Mouse (Mus musculus) kidney, embryonic 15.5 days (tissue): ENCODE results near the gene Mlc1. TPM values are rescaled to one million over a fixed set of nuclear protein-coding genes. Genes with fewer than 3 reads are reported as not detected.

ENCODE experiments used
- polyA plus RNA-seq: library from polyadenylated mRNA; unstranded; fragments of >200 nt; fragmentation: Nextera tagmentation; extraction: Ambion mirVana; gene quantifications from 2 replicates; pipeline ENCODE4 v1.2.1, GENCODE M21; 2015

Mlc1 gene
- polyA plus RNA-seq, 1 experiment from 2014 or later, result not detected

Other genes with a start within 250 kb of the Mlc1 start
- gene Brd1, start 244.8 kb downstream of the Mlc1 start, polyA plus RNA-seq, result 20.4 and 21.1 TPM in 2 replicates
- gene Zbed4, start 227.3 kb downstream of the Mlc1 start, polyA plus RNA-seq, result 19.6 and 21.2 TPM in 2 replicates
- gene Alg12, start 159.7 kb downstream of the Mlc1 start, polyA plus RNA-seq, result 12.2 and 14.3 TPM in 2 replicates
- gene Creld2, start 159.4 kb downstream of the Mlc1 start, polyA plus RNA-seq, result 101 and 104 TPM in 2 replicates
- 50.4 and 54.6 TPM in 2 replicates for gene Pim3, start 116.8 kb downstream of the Mlc1 start, polyA plus RNA-seq
- not detected in 2 replicates for gene Ttll8, start 24.6 kb downstream of the Mlc1 start, polyA plus RNA-seq
- 0.05 and 0.14 TPM in 2 replicates for gene Mov10l1, start 3.9 kb upstream of the Mlc1 start, polyA plus RNA-seq
- gene Panx2, start 80.7 kb upstream of the Mlc1 start, polyA plus RNA-seq, result 0.05 and 0.12 TPM in 2 replicates
- gene Trabd, start 96.1 kb upstream of the Mlc1 start, polyA plus RNA-seq, result 46.1 and 52.5 TPM in 2 replicates
- gene Selenoo, start 110.1 kb upstream of the Mlc1 start, polyA plus RNA-seq, result 18.0 and 19.9 TPM in 2 replicates
- 13.8 and 16.0 TPM in 2 replicates for gene Tubgcp6, start 144.1 kb upstream of the Mlc1 start, polyA plus RNA-seq
- gene Hdac10, start 149.7 kb upstream of the Mlc1 start, polyA plus RNA-seq, result 17.8 and 19.3 TPM in 2 replicates
- gene Mapk12, start 161.7 kb upstream of the Mlc1 start, polyA plus RNA-seq, result 14.8 and 16.7 TPM in 2 replicates
- 15.4 and 16.5 TPM in 2 replicates for gene Mapk11, start 170.6 kb upstream of the Mlc1 start, polyA plus RNA-seq
- 138 and 160 TPM in 2 replicates for gene Plxnb2, start 201.8 kb upstream of the Mlc1 start, polyA plus RNA-seq
- gene Dennd6b, start 217.5 kb upstream of the Mlc1 start, polyA plus RNA-seq, result 17.0 and 19.2 TPM in 2 replicates
- gene Ppp6r2, start 232.5 kb upstream of the Mlc1 start, polyA plus RNA-seq, result 22.7 and 26.9 TPM in 2 replicates